Mouse (Mus musculus): Measurements from ENCODE around the gene Ptpru.
A peak's percentile ranks its signal among the peaks of the same experiment; 100 is the strongest.

DNA sequence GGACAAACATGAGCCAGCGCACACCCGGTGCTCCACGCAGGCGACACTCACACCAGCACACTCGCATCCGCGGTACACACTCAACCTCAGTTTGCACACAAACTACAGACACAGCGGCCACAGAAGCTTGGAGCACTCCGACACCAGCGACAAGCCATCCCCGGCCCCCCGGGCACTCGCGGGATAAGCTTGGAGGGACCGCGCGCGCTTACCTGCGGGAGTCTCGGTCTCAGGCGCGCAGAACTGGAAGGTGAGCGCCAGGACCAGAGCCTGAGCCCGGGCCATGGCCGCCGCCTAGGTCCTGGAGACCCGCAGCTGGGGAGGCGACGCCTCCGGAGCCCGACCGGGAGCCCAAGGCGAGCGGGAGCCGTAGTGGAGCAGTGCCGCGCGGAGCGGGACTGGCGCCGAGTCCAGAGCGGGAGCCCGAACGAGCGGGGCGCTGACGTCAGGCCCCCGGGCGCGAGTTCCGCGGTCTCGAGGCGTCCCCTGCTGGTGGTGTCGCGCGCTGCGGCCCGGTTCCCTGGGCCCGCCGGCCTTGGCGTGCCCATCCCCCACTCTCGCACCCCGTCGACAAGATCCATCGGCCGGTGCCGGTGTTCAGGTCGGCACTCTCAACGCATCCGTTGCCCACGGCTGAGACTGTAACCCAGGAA, at the start of gene Ptpru:
- TF ChIP-seq CTCF (IDR thresholded peaks at IDR 0.05; ENCODE audit: low read depth, low read length) (peak; percentile 76), EP300 (IDR thresholded peaks at IDR 0.05; ENCODE audit: insufficient read depth, low read depth, low read length) (peak; percentile 59; the same call in 1 of the 2 replicates), POLR2A (IDR thresholded peaks at IDR 0.05; ENCODE audit: insufficient read depth, low read length) (no peak)
